Mouse (Mus musculus) small intestine, adult 2 months (tissue): ENCODE measurements around the gene Cpne6.

Experiments used
- CTCF ChIP-seq: fragments of 200-500 bp; IDR thresholded peaks from 2 replicates; pipeline ENCODE4 v1.5.1; 2012; ENCODE audit warnings: low read depth, mild to moderate bottlenecking, control low read depth, inconsistent platforms, low read length, moderate library complexity, mixed read lengths; ENCODE audit not compliant: insufficient replicate concordance, insufficient read length; ENCODE audit errors: extremely low read depth
- POLR2A ChIP-seq: fragments of 200-500 bp; IDR thresholded peaks from 2 replicates; pipeline ENCODE4 v1.6.1; 2012; ENCODE audit warnings: low read depth, mild to moderate bottlenecking, control low read depth, inconsistent platforms, low read length, moderate library complexity

- no peak for TF ChIP-seq CTCF
- TF ChIP-seq POLR2A: no peak
Measured at GRCm38 (mm10) chr14:55477829-55478228, 32.4 kb upstream of the Cpne6 start.
